Mouse (Mus musculus) layer of hippocampus, adult 8-10 months (tissue): Measurements from ENCODE around the gene Zfp212. TPM values are rescaled to one million over a fixed set of nuclear protein-coding genes. Genes with fewer than 3 reads are reported as not detected.
"Not testable (repeated sequence)": the region's sequence is repeated elsewhere in the genome, so short reads cannot be mapped to it uniquely, and the experiment has no call there.

Source experiments
- DNase-seq, 2 experiments: peaks; one replicate each; pipeline ENCODE4 v3.0.0; 2022; ENCODE audit warnings: low spot score in 2 of 2
- total RNA-seq, 4 experiments: library from RNA; stranded (reverse); gene quantifications; 2 replicates each; pipeline ENCODE4 v1.2.4; 2022

Zfp212 gene
- total RNA-seq, 4 experiments from 2014 or later: 20.1 to 24.0 (median 21.5) TPM

DNA sequence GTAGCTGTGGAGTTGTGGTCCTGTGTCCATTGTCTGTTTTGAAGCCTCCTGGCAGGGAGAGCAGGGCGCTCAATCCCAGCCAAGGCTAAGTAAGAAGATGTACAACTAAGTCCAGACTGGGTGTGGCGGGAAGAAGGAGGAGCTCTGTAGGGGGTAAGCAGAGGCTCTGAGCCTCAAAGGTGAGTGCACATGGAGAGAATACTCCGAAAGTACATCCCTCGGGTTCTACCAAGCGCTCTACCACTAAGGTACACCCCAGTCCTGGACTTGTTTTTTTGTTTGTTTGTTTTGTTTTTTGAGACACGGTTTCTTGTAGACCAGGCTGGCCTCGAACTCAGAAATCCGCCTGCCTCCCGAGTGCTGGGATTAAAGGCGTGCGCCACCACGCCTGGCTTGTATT, 22.2 kb downstream of the Zfp212 start:
- DNase-seq: no peak

DNA sequence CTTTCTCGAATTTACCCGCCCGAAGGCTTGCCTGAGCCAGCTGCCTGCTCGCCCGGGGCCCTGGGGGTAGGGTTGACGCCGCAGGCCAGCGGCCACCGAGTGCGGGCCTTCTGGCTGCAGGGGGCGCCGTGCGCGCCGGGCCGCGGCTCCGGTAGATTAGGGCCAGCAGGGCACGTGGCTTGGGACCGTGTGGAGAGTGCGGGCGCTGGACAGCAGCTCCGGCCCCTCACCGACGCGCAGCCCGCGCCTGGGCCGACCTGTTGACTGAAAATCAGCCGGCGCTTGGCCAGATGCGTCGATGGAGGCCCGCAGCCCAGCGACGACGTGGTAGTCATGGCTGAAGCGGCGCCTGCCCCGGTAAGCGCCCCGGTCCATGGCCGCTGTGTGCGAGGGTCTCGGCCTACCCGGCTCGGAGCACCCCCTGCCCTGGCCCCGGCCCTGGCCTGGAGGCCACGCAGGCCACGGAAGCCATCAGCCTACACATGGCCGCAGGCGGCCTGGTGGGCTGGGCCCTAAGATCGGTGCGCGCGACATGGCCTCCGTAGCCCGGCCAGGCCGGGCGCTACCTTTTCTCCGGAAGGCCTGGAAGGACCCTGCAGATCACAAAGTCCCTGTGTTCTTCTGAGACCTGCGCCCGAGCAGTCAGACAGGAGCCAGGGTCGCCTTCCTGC, 22.9 kb downstream of the Zfp212 start:
- DNase-seq: peak in 1 of 2 experiments; percentile 37

DNA sequence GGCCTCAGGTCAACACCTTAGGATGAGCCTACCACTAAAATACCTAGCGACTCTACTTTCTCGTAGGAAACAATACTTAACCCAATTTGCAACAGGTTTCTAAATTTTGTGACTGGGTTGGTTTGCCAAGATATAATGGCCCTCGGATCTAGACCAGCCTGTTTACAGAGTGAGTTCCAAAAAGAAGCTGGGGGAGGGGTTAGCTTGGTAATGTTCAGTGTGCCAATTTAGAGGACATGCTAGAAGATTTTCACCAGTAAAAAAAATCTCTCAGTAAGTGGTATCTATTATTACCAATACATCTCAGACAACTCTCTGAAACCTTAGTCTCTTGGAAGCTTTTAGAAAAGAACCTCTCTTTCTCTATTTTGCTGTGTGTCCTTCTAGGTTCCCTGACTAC, 23.4 kb downstream of the Zfp212 start:
- no peak for DNase-seq

DNA sequence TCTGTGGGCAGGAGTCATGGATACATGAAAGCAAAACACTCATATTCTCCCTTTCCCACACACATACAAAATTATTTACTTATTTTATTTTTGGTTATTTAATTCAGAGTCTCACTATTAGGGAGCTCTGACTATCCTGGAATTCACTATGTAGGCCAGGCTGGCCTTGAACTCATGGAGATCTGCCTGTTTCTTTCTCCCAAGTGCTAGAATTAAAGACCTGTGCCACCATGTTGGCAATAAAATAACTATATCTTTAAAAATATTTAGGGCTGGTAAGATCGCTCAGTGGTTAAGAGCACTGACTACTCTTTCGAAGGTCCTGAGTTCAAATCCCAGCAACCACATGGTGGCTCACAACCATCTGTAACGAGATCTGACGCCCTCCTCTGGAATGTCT, 27.1 kb downstream of the Zfp212 start:
- DNase-seq: no peak

DNA sequence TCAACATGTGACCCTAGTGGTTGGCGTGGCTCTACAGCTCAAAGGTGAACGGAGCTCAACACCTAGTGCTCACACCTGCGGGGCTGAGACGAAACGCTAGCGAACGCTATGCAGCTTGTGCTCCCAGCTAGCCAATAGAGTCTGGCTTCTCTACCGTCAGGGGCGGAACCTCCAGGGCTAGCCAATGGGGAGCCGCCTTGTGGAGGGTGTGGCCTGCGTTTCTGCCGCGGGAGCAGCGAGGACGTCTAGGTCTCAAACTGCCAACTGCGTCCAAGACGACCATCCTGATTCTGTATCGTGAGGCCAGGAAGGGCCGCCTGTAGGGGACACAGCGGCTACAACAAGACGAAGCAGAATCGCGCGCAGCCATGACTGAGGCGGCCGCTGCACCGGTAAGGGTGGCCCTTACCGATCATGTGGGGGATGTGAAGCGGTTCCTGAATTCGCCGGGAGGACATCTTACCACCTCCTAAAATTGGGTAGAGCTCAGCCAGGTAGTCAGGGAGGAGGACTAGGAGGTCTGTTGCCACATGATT, 33.0 kb downstream of the Zfp212 start, which contains the start of gene Zfp956:
TSS of gene Zfp956 (plus strand) at position 200 of the 536 bp plus-strand sequence.
- DNase-seq: peak; percentile 92 to 93

DNA sequence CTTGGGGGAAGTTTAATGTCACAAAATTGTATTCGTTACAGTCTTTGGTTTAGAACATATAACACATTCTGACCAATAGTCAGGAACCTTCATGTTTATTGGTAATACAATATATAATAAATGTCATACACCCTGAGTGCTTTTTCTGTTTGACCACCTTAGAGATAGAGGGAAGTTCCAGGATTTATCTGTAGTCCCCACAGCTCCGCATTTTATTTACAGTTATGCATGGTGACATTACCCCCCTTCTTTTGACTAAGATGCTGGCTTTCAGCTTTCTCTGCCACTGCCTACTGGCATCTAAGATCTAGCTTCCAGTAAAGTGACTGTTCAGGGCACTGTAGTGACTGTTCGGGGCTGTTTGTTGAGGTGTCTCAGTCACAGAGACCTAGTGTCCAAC, 34.1 kb downstream of the Zfp212 start:
- no peak for DNase-seq

DNA sequence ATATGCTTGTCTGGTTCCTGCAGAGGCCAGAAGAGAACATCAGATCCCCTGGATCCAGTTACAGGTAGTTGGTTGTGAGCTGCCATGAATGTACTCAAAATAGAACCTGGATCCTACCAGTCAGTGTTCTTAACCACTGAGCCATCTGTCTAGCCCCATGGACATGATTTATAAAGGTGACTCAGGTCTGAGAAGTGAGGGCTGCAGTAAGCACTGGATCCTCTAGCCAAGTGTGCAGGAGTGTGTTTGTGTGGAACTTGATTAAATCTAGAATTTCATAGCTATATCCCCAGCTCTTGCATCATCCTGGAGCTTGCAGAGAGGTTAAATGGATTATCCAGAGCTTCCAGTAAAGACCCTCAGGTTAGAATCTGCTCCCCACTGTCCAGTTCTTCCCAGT, 37.5 kb downstream of the Zfp212 start:
- DNase-seq: no peak

DNA sequence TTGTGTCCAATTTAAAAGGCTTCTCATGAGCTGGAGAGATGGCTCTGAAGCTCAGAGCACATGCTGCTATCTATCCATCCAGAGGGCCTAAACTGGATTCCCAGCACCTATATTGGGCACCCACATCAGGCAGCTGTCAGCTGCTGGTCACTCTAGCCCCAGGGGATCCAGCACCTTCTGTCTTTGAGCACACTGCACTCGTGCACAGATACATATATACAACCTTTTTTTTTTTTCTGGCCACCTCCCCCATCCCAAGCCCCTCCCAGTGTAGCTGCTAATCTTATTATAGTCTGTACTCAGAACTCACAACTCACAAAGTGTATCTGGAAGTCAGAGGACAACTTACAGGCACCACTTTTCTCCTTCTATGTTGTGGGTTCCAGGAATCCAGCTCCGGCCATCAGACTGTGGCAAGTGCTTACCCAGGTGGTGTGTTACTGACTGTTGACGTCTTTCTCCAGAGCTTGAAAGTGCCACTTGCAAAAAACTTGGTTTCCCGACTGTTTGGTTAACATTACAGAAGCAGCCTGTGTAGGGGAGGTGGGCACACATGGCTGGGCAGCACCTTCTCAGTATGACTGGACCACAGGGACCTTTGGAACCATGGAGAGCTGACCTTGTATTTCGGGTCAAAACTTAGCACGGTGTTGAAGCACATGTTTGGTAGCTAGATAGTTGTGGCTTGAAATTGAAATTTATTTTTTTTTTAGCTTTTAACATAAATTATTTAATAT, 40.6 kb downstream of the Zfp212 start:
- DNase-seq: no peak

DNA sequence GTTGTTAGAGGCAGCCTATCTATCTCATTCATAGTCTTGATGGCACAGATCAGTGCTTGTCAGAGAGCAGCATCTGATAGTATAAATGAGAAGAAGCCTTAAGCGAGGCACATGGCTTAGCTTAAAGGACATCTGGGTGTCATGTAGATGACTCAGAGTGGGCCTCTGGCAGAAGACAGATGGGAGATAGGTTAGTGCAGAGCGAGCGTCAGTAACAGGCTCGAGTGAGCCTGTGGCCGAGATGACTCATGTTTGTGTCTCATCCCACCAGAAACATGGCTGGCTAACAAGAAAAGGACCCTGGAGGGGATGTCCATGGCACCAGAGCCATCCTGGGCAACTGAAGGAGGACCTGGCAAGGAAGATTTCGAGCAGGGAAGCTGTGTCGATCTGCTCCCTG, 42.8 kb downstream of the Zfp212 start:
- DNase-seq: peak; percentile 28 to 40

DNA sequence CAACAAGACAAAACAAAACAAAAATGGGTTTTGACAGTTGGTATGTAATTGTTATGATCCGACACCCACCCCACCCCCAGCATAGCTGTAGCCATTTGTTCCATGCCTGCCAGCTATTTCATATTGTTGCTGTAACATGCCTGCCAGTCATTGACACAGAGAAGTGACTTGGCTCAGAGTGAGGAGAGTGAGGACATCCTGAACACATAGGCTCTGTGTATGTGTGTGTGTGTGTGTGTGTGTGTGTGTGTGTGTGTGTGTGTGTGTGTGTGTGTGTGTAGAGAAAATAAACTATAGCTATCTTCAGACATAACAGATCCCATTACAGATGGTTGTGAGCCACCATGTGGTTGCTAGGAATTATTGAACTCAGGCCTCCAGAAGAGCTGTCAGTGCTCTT, 47.9 kb downstream of the Zfp212 start:
- DNase-seq: not testable (repeated sequence)

DNA sequence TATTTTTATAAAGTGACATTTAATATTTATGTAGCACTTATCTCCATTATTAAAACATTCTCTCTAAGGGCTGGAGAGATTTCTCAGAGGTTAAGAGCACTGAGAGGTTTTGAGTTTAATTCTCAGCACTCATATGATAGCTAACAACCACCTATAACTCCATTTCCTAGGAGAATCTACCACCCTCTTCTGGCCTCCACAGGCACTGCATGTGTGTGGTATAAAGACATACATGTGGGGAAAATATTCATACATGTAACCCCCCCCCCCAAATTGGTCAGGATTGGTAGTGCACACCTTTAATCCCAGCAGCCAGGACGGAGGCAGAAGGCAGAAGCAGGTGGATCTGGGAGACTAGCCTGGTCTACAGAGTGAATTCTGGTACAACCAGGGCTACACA, 54.3 kb downstream of the Zfp212 start:
- DNase-seq: no peak

DNA sequence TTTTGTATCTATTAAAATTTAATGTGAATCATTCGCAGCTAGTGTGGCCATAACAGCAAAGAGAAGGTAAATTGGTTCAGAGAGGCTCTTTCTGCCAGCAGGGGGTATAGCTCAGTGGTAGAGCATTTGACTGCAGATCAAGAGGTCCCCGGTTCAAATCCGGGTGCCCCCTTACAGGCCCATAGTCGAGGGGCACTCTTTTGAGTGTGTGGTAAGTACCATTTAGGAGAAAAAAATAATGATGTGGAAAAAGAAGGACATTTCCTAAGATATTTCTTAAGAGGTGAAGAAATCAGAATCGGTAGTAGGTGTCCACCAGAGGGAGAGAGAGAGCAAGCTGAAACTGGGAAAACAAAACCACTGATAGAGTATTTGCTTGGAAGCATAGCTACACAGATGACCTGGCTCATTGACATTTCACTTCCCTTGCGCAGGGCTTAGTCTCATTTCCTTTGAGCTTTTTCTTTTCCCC, 58.7 kb downstream of the Zfp212 start:
- DNase-seq: peak; percentile 70 to 84

Other genes starting within 250 kb of the Zfp212 start
- gene Pdia4, start 107.0 kb upstream of the Zfp212 start, total RNA-seq: 10 to 100 TPM; 55.5 to 94.5 (median 72.9) TPM
- 1 to 10 TPM; 4.9 to 5.7 (median 5.0) TPM for gene Zfp786, start 89.6 kb upstream of the Zfp212 start, total RNA-seq
- 10 to 100 TPM; 21.2 to 27.1 (median 24.1) TPM for gene Zfp398, start 84.8 kb upstream of the Zfp212 start, total RNA-seq
- 10 to 100 TPM; 11.8 to 15.1 (median 12.4) TPM for gene Zfp282, start 43.3 kb upstream of the Zfp212 start, total RNA-seq
- 10 to 100 TPM; 17.9 to 25.6 (median 22.3) TPM for gene Zfp956, start 32.9 kb downstream of the Zfp212 start, total RNA-seq
- 10 to 100 TPM; 32.7 to 40.3 (median 37.8) TPM for gene Zfp777, start 128.4 kb downstream of the Zfp212 start, total RNA-seq
- gene Zfp746, start 166.1 kb downstream of the Zfp212 start, total RNA-seq: 10 to 100 TPM; 33.9 to 40.6 (median 35.1) TPM